Mouse (Mus musculus) regulatory T cell (primary cell): Measurements from ENCODE around the gene Zhx3.

Experiments
- in situ Hi-C: fragments of 300-600 bp; cut with MboI, MseI; formaldehyde crosslinking; loops from one replicate; pipeline ENCODE4 v1.15.1; 2025; ENCODE audit warnings: high pct_unique_total_duplicates

Gene Zhx3

DNA sequence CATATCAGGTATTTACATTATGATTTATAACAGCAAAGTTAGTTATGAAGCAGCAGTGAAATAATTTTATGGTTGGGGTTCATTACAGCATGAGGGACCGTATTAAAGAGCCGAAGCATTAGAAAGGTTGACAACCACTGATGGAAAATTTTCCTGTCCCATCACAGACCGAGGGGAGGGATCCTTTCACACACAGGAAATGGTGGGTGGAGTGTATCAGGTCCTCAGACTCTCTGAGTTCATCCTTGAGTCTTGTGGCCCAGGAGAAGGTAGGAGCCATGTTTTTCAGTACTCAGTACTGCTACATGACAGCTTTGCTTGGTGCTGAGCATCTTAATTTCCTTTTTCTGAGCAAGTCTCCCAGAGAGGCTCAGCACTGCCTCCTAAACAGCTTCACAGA is 109.0 kb downstream of the Zhx3 start:
- in situ Hi-C loops, result no loop called here

- in situ Hi-C loops, result no loop called here
Observed at GRCm38 (mm10) chr2:160760433-160761184, 112.2 kb downstream of the Zhx3 start.

DNA sequence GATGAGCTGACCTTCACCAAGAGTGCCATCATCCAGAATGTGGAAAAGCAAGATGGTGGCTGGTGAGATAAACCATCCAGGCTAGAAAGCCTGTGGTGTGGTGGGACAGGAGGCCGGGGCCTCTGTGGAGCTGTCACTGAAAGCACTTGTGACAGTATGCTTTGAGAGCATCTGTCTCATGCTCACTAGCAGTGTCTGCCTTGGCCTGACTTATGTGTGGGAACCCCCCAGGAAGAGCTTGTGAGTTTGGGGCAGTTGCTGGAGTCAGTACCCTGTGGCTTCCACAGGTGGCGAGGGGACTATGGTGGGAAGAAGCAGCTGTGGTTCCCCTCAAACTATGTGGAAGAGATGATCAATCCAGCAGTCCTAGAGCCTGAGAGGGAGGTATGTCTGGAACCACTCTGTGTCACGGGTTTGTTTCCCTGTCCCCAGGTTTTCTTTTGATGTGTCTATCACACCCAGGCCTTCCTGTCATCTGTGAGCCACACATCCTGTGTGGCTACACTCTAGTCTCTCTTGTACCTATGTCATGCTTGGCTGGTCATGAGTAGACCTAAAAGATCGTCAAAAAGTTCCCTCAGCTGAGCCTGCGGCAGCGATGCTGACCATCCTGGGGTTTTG is 116.1 kb downstream of the Zhx3 start:
- in situ Hi-C loops, result no loop called here

DNA sequence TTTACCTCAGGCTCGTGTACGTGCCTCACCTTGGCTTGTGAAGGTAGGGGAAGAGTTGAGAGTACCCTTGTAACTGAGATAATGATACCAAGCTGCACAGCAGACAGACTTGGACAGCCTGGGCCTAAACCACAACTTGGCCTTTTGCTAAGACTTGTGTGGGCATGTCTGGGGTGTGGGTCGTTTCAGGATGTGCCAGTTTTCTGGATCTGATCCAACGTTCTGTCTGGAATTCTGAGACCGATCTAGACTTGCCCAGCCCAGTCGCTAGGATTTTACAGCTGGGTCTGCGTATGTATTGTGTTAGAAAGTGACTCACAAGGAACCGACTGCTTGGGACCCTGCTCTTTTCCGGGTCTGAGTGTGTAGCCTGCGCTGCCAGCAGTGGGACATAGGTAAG is 125.7 kb downstream of the Zhx3 start:
- in situ Hi-C loops, result no loop called here

GRCm38 (mm10) chr2:160746637-160747036 is 126.2 kb downstream of the Zhx3 start:
- in situ Hi-C loops, result no loop called here

DNA sequence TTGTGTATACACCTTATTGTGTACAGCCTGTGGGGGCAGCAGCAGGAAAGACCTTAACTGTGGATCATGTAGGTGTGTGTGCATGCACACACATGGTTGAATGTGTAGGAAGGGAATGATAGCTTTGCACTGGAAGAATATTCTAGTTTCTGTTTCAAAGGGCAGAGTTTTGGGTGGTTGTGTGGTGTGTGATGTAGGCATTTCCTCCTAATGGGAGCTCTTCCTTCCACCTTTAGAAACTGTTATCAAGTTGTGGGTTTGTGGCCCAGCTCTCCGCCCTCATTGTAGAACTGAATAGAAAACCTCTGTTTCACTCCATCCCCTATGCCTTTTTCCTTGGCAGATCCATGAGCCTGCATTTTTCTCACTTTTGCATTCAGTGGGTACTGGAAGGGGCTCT is 127.3 kb downstream of the Zhx3 start:
- in situ Hi-C loops, result no loop called here

GRCm38 (mm10) chr2:160744823-160745210 is 128.0 kb downstream of the Zhx3 start:
- in situ Hi-C loops, result no loop called here

DNA sequence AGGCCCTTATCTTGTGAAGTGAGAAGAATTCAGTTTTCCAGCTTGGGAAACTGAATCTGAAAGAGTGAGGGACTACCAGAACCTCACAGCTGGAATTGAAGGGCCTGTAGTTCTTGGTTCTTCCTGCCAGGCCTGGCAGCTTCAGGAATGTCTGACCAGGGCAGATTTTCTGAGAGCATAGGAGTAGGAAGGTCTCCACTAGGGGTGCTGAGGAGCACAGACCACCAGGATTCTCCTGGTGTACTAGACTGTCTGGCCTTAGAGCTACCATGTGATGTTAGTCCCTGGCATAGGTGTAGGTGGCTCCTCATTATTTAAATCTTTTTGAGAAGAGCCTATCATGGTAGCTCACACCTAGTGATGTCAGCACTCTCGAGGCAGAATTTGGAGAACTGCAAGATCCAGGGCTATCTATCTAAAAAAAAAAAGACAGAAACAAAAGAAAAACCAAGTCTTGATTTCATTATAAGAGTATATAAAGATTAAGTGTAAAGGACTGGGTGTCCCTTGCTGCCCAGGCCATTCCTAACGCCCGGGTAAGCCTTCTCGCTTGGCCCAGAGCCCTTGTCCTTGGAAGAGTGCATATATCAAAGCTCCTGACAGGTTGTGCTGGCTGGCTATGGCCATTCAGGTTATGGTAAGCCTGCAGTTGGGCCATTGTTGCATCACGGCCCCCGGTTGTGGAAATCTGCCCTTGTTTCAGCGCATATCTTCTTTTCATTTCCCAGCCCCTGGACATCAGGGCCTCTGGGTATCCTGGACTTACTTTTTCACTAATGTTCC is 128.6 kb downstream of the Zhx3 start:
- in situ Hi-C loops, result no loop called here

DNA sequence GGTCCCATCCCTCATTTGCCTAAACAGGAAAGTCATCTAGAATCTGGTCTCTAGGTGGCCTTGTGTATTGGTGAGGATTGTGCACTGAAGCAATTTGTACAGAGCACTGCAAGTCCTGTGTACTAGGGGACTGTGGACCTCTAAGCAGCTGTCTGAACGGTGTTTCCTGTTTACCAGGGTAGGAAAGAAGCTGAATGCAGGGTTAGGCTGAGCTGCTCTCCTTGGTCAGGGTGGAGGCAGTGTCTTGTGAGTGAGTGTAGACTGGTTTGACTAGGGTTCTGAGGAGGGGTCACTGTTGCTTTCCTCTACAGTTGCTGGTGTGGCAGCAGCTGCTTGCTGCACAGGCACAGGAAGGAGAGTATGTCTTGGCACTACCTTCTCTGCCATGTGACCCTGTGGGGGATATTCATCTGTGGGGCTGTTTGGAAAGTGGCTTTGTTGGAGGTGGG is 130.6 kb downstream of the Zhx3 start:
- in situ Hi-C loops, result no loop called here

- in situ Hi-C loops, result no loop called here
Observed at GRCm38 (mm10) chr2:160741580-160741979, 131.2 kb downstream of the Zhx3 start.

DNA sequence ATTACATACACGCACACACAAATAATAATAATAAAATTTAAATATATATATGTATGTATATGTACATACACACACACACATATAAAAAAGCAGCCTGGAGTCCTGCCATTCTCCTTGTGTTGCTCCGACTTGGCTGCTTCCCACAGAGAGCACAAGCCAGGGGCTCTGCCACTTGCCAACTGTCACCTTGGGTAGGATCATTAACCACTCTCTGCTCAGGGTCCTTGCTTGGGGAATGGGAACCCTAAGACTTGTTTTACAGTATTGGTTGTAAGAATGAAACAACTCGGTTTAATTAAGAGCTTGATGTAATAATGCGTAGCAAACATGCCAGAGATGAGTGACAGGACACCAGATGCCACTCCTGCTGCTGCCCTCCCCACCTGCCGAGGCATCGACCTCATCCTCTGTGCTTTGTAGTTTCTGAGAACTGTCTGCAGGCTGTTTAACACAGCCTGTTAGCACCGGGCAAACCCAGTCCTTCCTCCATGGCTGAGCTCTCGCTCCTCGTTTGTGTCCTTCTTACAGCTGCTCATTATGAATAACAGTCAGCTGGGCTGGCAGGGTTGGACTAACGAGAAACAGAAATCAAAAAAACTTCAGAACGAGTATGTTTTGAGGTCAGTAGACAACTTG is 132.2 kb downstream of the Zhx3 start:
- in situ Hi-C loops, result no loop called here

DNA sequence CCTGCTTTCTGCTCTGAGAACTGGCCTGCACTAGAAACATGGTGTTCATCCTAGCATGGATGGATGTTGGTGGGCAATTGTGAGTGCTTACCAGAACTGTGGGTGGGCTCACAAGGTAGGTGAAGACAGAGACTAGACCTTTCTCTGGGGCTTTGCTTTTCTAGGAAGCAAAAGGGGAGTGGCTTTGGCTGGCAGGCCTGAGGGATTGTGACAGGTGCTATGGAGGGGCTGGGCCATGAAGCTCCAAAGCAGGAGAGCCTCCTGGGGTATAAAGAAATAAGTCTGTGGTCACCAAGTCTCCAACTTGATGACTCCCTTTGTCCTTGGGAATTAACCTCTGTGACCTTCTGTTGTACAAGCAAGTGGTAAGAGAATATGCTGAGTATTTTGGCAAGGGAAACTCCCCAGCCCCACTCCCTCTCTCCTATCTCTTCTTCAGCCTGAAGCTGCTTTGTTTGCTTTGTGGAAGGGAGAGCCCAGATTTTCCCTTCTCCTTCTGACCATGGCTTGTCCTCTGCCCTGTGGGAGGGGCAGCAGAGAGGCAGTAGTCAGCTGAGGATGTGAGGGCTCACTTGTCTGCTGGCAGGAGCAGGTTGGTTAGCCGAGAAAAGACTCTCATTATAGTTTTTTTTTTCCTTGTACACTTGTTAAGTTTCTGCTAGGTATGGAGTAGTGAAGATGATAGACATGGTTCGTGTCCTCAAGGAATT is 133.0 kb downstream of the Zhx3 start:
- in situ Hi-C loops, result loop anchor here (5.0 kb wide), 2 partner anchors 93 to 132 kb away; partner anchors contain the start of genes Top1 and Zhx3

DNA sequence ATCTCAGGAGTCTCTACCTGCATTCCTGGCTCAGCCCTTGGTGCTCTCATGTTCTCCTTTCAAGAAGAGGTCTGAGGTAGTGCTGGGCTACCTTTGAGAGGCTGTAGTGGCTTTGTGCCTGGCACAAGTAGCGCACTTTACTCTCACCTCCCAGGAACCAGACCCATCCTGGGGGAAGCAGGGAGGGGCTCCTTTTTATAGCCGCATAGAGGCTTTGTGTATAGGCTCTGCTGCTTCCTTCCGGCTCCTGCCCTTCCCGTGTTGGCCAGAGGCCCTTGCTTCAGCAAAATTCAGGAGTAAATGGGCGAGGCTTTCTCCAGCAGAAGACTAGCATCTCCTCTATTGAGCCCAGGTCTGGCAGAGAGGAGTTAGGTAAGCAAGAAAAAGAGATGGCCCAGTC is 134.4 kb downstream of the Zhx3 start:
- in situ Hi-C loops, result loop anchor here (5.0 kb wide), 2 partner anchors 91 to 134 kb away; partner anchors contain the start of genes Top1 and Zhx3

DNA sequence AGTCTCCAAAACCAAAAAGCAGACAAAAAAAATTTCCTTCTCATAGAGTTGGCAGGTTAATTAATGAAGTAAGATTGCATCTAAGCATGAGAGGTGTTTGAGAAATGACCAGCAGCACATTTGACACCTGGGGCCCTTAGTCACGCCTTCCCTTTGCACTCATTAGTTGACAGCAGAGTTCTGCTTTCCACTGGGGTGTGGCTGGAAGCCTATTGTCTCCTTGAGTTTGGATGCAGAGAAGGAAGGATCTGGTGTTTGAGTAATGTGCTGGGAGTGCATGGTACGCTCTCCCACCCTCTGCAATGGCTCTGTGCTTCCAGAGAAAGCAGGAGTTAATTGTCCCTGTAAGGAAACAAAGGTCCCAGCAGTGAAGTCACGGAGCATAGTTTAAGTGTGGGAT is 136.3 kb downstream of the Zhx3 start:
- in situ Hi-C loops, result loop anchor here (5.0 kb wide), 2 partner anchors 89 to 136 kb away; partner anchors contain the start of genes Top1 and Zhx3

DNA sequence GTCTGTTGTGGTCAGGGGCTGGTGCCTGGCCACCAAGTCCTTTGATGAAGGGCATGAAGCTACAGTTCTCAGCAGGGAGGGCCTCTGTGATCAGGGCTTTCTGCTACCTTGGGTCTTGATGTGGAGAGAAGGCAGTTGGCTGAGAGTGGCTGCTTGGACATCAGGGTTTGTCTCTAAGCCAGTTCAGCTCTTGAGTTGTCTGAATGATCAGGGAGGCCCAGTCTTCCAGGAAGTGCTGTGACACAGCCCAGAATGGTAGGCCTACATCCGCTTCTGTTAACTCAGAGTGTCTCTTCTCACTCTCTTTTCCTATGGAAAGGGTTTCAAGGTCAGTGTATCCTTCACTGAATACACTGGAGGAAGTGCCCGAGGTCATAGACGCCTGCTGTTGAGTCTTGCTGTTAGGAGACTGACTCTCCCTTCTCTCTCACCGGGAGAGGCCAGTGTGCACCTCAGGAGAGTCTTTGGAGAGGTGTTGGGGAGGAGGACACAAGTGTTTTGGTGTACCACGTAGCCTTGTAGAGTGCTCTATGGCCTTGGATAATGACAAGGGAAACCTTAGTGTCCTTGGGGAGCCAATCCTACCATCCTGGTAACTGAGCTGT is 137.0 kb downstream of the Zhx3 start:
- in situ Hi-C loops, result loop anchor here (5.0 kb wide), 2 partner anchors 89 to 136 kb away; partner anchors contain the start of genes Top1 and Zhx3

- in situ Hi-C loops, result no loop called here
Observed at GRCm38 (mm10) chr2:160734331-160734730, 138.5 kb downstream of the Zhx3 start.

DNA sequence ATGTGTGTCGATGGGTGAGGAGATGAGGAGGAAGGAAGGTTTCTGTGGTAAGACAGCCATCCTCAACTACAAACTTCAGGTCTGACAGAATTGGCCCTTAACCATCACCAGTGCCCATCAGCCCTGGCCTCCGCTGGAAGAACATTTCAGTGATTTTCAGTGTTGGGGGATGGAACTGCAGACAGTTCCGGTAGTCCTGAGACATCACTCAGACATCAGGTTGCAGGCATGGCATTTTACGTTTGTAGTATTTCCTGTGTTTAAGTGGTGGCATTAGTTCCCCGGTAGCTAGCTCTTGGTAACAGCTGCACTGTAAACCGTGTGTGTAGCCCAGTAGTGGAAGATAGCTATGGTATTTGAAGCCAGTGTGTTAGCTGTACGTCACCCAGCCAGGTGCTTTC is 139.7 kb downstream of the Zhx3 start:
- in situ Hi-C loops, result no loop called here

- in situ Hi-C loops, result no loop called here
Observed at GRCm38 (mm10) chr2:160732420-160732995, 140.3 kb downstream of the Zhx3 start.

DNA sequence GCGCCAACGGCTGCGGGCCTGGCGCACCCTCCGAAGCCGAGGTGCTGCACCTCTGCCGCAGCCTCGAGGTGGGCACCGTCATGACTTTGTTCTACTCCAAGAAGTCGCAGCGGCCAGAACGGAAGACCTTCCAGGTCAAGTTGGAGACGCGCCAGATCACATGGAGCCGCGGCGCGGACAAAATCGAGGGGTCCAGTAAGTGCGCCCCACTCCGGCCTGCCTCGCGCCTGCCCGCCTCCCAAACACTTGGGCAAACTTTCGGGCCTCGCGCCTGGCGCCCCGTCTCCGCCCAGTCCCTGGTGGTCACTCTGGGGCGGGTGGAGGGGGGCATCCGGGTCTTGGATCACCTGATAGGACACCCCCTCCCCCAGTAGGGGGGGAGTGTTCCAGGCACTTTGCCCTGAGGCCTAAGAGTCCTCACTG is 140.9 kb downstream of the Zhx3 start:
- in situ Hi-C loops, result no loop called here

GRCm38 (mm10) chr2:160731117-160731838 is 141.5 kb downstream of the Zhx3 start, which contains the start of gene Plcg1:
Gene Plcg1, plus strand, starts transcription at chr2:160731300.
- in situ Hi-C loops, result no loop called here
